Mouse (Mus musculus): Measurements from ENCODE around the gene Klb. TPM values are rescaled to one million over a fixed set of nuclear protein-coding genes. Genes with fewer than 3 reads are reported as not detected.
A peak's percentile ranks its signal among the peaks of the same experiment; 100 is the strongest.
"Not testable (repeated sequence)": the region's sequence is repeated elsewhere in the genome, so short reads cannot be mapped to it uniquely, and the experiment has no call there.

Klb gene
- 10 to 100 TPM; 10.3 to 19.6 TPM for total RNA-seq (2021)
- 4.9 and 8.4 TPM in 2 replicates for polyA plus RNA-seq (2012; rRNA removed)
- long read RNA-seq, transcript Klb-201 (5 exons, 3,540 nt): major isoform, 6 of 6 reads
- long read RNA-seq, partial matches to known transcripts: 0 of 6 reads
- long read RNA-seq, other reads (novel, unspliced or antisense): 0 of 6 reads

DNA sequence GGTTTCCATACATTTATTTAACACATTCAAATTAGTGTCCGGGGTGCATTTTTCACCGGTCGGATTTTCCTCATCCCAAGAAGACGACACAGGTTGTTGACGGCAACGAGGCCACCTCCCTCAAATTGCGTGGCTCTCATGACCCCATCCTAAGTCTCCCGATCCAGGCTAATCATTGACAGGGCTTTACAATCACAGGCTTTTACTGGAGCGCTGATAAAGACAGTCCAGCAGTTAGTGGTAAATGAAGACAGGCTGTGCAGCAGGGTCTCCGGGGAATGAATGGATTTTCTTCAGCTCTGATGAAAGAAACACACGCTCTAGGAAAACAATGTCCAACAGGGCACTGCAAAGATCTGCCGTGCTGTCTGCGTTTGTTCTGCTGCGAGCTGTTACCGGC lies at the start of gene Klb:
Gene Klb, plus strand, starts transcription at position 147 of the 400 bp plus-strand sequence.
- no peak for DNase-seq

DNA sequence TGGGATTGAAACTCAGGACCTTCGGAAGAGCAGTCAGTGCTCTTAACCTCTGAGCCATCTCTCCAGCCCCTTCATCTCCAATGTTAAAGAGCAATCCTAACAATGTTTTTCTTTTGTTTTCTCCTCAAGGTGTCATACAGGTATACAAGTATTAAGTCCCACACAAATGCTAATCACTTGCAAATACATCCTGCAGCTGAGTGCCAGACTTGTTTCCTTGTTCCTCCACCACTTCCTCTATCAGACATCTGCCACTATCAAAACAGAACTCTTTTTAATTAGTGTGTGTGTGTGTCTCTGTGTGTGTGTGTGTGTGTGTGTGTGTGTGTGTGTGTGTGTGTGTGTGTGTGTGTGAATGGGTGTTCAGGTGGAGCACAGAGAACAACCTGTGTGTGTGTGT lies 48.5 kb upstream of the Klb start:
- not testable (repeated sequence) for DNase-seq

DNA sequence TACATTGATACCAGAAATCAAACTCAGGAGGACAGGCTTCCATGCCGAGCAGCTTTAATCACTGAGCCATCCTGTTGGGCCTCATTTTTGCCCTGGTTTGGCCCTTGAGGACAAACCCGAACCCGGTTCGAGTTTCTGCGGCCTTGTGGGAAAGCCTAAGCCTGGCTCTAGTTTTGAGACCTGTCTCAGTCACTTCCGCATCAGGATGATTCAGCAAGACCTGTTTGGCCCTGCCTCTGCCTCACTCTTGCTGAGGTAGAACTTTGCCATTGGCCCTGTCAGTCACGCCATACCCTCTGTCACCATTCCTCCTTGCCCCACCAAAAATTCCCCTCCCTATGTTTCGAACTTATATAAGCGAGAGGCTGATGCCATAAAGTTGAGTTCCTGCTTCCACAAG lies 48.0 kb upstream of the Klb start:
- no peak for DNase-seq

DNA sequence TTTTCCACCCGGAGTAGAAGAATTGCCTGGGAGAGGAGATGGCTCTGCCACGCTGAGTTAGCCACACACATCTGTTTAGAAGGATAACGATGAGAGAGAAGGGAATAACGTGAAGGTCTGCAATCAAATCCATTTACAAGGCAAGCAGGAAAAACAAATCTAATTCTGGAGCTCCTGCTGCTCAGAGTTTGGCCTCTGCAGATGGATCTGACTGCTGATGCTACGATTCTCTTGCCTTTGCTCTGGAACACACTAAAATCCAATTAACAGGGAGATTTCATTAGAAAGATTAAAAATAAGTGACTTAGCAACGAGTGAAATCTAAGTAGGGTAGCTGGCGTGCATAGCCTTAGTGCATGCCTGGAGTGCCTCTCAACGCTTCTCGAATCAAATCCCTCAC lies 42.6 kb upstream of the Klb start:
- DNase-seq: no peak

DNA sequence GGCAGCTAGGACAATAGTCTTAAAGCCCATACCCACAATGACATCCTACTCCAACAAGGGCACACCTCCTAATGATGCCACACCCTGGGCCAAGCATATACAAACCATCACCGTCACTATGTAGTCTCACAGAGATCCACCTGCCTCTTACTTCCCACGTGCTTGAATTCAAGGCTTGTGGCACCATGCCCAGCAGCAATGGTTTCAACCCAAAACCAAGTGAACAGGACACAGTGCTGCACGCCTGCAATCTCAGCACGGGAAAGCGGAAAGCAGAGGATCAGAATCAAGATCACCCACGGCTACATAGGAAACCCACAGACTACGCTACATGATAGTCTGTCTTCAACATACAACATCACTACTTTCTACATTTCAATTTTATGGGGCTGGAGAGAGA lies 39.9 kb upstream of the Klb start:
- DNase-seq: no peak

DNA sequence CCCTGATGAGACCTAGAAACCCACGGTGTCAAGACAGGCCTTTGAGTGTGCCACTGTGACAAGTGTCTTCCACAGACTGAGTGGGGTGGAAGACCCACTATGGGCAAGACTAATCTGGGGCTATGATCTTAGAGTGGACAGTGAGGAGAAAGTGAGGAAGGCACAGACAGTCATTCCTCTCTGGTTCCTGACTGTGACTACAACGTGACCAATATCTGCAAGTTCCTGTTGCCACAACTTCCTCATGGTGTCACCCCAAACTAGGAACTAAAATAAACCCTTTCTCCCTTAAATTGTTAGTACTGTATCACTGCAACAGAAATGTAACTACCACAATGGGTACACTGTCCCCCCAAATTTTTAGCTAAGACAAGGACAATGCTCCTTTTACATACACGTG lies 39.2 kb upstream of the Klb start:
- no peak for DNase-seq

DNA sequence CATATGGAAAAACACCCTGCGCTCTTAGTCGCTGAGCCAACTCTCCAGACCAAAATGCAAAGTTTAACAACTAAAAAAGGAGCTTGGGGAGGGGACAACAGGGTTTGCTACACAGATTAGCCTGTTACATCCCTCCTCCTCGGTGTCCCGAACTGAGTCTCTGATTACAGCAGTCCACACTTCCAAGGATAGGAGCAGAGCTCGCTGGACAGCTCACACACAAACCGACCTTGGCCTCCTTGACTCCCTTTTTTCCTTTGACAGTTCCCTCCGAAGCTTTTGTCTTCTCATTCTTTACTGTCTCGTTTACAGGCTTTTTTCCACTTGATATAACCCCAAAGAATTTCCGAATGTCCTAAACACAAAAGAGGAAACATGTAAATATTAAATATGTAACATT lies 28.9 kb upstream of the Klb start:
- DNase-seq: peak; percentile 66

DNA sequence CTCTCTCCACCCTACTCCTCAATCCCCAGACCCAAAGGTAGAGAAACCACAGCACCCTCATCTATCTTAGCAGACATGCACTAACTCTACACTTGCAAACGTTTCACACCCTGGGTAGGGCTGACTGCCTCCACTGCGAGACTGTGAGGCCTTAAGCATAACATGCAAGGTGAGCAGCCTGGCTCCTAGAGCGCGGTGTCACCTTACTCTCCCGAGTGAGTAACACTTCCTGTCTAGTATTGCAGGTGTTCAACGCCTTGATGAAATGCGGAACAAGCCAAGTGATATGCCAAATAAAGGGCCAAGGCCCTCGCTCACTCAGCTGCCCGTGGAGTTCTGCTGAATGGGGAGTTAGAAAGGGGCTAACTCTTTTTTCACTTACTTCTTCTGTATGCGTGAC lies 25.9 kb upstream of the Klb start:
- DNase-seq: no peak

DNA sequence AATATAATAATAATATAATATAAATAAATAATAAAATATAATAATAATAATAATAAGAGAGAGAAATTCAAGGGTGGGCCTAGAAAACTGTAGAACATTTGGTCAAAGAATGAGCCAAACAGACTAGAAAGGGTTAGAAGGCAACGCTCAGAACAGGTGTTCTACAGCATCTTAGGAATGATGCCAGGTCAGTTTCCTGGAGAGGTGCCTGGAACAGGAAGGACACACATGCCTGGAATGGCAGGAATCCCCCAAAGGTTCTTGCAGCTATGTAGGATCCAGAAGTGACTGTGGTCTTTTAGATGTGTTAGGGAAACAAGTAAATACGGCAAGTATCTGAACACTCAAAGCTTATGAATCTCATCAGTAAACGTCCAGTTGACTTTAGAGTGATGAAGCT lies 23.8 kb upstream of the Klb start:
- no peak for DNase-seq

DNA sequence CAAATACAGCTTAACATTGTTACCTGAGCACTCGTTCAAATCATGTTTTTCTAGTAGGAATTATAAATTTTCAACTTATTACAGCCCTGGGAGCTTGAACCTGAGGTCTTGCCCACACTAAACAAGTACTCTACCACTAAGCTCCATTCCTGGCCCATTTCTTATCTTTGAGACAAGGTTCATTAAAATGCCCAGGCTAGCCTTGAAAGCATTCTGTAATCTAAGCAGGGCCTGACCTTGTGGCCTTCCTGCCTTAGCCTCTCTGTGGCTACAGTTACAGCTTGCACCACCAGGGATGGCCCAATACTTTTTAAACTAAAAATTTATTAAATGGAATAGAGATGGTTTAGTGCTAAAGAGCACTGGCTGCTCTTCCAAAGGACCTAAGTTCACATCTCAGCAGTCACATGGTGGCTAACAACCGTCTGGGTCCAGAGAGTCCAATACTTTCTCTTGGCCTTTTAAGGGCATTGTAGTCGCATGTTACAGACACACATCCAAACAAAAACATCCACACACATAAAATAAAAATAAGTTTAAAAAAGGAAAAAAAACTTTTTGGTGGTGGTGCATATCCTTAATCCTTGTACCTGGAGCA lies 23.3 kb upstream of the Klb start:
- peak; percentile 50 for DNase-seq

DNA sequence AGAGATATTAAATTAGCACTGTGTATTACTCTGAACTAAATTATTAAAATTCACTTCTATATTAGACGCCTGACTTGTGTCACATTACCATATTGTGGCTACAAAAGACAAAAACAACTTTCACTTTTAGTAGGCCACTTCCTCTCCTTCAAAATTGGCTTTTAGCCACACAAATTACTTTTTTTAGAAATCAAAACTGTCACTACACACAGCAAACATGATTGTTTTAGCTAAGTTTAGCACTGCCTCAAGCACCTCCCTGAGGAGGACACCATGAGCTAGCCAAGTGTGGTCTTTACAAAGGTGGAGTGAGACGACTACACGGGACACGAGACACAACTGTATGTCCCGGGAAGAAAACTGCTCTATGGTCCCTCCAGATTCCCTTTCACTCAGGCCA lies 21.9 kb upstream of the Klb start:
- no peak for DNase-seq

DNA sequence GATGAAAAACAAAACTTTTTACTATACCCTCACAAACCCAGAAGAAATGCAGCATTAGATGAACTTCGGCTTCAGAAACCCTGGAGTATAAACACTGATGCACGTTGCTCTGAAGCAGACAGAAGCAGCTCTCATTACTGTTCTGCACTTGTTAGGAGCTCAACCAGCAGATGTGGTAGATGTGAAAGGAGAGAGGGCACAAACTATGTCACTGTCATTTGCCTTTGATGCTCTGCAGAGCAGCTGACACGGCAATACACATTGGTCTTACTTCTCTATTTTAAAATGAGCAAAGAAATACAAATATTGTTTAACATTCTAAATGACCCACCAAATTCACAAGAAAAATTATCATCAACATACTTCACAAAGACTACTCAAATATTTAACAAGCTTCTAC lies 18.1 kb upstream of the Klb start:
- no peak for DNase-seq

DNA sequence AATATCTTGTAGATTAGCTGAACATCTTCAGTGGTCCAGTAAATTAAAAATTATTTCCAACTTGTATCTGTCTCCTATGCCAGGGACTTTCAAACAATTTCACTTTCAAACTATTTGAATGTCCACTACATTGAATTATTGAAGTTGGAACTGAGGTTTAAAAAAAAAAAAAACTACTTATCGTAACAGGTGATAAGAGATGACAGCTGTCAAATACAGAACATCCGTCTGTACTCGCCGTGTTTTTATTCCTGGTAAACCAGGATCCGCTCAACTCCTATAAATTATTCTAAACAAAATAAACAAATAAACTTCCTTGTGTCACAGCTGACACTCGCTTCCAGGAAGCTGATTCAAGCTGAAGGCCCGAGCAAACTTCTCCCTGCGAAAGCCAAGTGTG lies 13.3 kb upstream of the Klb start:
- DNase-seq: no peak

DNA sequence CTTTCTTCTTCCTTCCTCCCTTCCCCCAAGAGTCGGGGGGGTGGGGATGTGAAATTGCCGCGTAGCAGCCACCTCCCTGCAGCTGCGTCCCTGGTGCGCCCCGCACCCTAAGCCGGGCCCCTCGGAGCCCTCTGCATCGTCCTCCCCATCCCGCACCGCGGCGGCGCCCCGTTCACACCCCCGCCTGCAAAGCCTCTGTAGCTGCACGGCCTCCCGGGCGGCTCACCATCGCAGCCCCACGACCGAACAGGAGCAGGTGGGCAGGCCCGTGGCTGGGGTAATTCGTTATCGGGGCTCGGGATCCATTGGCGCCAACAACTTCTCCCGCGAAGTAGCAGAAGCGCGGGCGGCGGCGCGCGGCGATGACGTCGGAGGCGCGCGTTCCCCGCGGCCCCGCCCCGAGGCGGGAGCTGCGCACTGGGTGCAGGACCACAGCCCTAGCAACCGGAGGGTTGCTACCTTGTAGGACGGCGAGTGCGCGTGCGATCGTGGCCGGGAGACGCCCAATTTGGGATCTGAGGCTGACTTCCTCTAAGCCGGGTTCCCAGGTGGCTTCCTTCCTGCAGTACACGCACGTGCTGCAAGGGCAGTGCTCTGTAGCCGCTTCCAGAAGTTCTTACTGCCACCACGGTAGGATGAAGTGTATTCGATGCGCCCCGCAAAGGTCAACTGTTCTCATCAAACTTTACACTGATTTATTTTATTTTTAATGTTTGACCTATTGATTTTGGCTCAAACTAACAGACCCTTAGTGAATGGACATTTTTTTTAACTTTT lies 12.6 kb upstream of the Klb start, which contains the start of gene Rfc1:
Gene Rfc1, minus strand, starts transcription at position 373 of the 777 bp plus-strand sequence.
- peak; percentile 94 for DNase-seq

DNA sequence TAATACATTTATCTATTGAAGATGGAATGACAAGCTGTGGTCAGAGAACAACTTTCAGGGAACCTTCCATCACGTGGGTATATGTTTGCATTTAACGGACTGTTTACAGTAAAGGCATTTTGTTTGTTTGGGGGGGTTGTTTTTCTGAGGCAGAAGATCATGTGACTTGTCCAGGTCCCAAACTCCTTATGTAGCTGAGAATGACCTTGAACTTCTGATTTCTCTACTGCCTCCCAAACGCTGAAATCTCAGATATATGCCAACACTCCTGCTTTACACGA lies 12.1 kb upstream of the Klb start:
- no peak for DNase-seq

DNA sequence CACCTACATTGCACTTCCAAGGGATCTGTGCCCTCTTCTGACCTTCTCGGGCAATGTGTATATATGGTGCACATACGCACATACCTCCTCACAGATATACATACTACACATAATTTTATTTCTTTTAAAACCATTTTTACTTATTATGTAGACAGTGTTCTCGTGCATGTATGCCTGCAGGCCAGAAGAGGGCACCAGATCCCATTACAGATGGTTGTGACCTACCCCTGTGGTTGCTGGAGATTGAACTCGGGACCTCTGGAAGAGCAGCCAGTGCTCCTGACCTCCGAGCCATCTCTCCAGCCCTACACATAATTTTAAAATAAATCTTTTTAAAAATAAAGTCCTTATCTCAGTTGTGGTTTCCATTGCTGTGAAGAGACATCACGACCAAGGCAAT lies 9.7 kb upstream of the Klb start:
- DNase-seq: no peak

DNA sequence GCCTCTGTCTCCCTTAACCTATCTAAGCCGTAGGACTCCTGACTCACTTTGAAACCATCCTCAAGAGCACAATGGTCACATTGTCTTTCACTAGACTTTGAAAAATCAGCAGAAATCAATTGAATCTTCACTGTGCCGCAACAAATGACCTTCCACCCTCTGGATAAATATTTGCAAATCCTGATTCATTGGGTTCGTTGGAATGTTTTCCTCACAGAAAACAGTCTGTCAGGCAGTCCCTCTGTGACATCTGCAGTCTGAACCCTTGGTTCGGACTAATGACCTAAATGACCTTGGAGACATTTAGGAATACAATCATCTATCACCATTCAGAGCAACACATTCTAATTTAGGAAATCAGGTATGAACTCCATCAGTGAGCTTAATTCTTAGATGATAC lies 7.9 kb upstream of the Klb start:
- no peak for DNase-seq

DNA sequence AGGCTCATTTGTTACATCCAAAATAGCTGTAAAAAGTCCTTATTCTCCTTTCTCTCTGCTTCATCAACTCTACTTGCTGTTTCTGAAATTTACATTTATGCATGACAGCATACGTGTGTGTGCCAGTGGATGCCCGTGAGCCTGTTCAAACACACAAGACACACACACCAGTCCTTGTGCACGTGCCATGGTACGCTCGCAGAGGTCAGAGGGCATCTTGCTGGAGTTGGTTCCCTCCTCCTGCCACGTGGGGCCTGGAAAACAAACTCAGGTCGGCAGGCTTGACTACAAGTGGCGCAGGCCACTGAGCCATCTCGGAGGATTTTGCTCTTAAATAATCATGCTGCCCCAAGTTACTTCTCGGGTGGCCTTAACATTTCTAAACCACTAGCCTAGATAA lies 2.4 kb downstream of the Klb start:
- no peak for DNase-seq

DNA sequence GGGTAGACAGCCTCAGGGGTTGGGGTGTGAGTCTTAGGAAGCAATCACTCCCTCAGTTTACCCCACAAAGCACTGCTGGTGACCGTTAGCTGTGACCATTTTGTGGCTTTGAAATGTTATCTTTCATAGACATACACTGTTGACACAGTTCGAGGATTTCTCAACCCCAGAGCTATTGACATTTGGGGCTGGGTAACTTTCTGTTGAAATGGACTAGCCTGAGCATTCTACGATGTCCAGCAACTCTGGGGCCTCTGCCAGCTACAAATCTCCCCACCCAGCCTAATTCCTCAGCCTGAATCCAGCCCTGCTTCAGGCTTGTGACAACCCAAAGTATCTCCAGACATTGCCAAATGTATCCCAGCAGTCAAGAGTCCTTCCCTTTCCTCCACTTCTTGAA lies 6.0 kb downstream of the Klb start:
- DNase-seq: peak; percentile 43

DNA sequence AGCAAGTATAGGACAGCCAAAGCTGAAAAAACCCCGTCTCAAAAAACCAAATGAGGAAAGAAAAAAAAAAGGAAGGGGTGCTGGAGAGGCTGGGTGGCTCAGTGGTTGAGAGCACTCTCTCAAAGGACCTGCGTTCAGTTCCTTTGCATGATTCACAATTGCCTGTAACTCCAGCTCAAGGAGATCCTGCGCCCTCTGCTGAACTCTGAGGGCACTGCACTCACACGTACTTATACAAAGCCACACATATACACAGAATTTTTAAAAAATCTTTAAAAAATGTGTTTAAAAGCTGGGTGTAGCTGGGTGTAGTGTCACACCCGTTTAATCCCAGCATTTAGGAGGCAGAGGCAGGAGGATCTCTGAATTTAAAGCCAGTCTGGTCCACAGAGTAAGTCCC lies 6.9 kb downstream of the Klb start:
- no peak for DNase-seq

DNA sequence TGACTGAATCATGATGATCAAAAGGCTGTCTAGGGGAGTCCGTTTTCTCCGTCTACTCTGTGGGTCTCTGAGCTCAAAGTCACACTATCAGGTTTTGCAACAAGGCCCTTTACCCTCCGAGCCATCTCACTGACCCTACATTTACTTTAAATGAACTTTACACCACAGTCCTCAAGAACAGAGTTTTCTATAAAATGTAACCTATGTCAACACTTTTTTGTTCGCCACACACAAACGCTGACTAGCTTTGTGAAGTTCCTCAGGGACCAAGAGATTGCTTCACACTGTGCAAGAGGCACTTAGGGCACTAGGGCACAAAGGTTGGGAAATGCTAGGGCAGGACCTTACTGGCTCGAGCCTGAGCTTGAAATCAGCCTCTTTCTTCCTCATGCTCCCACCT lies 8.7 kb downstream of the Klb start:
- peak; percentile 47 for DNase-seq

DNA sequence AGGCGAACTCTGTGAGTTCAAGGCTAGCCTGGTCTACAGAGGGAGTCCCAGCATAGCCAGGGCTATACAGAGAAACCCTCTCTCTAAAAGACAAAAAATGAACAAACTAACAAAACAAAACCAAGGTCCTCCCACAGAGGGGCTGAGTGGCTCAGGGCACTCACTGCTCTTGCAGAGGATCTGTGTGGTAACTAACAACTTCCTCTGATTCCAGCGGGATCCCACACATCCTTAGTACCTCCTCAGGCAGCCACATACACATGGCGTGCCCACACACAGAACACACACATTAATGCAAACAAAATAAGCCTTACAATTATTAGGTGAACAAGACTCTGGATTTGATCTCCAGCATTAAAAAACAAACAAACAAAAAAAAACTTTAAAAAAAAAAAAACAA lies 9.7 kb downstream of the Klb start:
- no peak for DNase-seq

DNA sequence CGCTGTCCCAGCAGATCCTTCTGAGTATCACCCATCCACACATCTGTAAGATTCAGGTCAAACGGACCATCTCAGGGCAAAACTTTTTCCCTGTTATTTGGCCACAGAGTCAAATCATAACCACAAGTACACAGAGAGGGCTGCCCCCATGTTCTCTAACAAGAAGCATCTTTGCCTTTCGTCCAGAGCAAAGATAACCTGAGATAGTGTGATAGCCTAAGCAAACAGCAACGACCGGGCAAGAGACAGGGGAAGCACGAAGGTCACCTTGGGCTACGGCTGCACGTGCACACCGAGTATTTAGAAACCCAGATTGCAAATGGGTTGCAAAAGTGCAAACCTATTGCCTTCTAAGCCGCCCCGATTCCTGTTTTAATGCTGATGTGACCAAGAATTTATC lies 19.7 kb downstream of the Klb start:
- DNase-seq: no peak

DNA sequence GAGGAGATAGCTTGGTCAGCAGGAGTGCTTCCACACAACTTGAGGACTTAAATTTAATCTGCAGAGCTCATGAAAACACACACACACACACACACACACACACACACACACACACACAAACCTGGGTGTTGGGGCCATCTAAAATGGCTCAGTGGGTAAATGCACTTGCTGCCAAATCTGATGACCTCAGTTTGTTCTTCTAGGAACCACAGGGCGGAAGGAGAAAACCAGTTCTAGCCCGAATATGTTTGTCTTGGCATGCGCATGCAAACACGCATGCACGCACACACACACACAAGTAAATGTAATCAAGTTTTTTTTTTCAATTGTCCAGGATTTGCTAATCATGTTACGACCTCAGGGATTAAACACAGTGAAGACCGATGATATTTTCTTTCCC lies 23.4 kb downstream of the Klb start:
- DNase-seq: no peak
